Mouse (Mus musculus): Measurements from ENCODE around the gene Gm3285.

DNA sequence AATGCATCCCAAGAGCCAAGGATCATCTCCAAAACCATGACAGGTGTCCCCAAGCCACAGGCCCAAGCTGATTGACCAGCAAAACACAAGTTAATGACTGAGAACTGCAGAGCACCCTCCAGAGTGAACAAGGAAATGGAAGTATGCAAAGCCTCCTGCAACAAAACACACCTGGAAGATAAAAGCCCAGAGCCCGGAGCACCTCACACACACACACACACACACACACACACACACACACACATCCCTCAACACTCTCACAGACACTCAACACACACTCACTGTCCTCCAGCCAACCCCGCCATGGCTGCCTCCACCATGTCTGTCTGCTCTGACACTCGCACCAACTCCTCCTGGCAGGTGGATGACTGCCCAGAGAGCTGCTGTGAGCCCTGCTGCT lies 15.3 kb upstream of the Gm3285 start, which contains the start of gene Gm36176:
- TF ChIP-seq EP300 (IDR thresholded peaks at IDR 0.05; ENCODE audit: low read depth) (no peak), CTCF (IDR thresholded peaks at IDR 0.05; ENCODE audit: low read depth) (no peak)
